Mouse (Mus musculus): ENCODE data around the gene Grin2d. TPM values are rescaled to one million over a fixed set of nuclear protein-coding genes. Genes with fewer than 3 reads are reported as not detected.

The Grin2d gene
- polyA plus RNA-seq (2012; rRNA removed) = 4.1 and 7.2 TPM in 2 replicates

GRCm38 (mm10) chr7:45878278-45878677, at the start of gene Grin2d:
Gene Grin2d, minus strand, starts transcription at chr7:45878378.

DNA sequence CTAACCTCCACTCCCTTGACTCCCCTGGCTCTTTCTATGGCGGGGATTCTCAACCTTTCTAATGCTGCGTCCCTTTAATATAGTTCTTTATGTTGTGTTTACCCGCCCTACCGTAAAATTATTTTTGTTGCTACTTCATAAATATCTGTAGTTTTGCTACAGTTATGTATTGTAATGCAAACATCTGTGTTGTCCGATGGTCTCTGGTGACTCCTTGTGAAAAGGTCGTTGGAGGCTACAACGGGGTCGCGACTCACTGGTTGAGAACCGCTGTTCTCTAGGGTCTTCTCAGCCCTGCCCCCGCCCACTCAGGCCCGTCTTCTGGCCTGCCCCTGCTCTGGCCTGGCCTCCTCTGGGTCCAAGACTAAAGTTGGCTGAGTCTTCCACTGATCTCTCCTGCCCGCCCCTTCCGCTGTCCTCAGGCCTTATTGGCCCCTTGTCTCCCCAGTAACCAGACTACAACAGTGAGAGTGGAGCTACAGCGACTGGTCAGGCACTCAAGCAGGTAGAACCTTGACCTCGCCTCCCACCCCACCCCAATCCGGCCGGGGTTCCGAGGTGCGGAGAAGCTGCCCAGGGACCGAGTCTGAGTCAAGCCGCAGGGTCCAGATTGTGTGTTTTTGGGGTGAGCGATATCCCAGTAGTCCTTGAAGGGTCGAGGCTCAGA, 45.7 kb upstream of the Grin2d start, which contains the start of gene Ccdc114:
Gene Ccdc114 (plus strand): TSS at position 311 of the 667 bp plus-strand sequence.

GRCm38 (mm10) chr7:45921242-45921621, 43.1 kb upstream of the Grin2d start, which contains the start of gene Emp3:
Gene Emp3, minus strand, starts transcription at chr7:45921404.

DNA sequence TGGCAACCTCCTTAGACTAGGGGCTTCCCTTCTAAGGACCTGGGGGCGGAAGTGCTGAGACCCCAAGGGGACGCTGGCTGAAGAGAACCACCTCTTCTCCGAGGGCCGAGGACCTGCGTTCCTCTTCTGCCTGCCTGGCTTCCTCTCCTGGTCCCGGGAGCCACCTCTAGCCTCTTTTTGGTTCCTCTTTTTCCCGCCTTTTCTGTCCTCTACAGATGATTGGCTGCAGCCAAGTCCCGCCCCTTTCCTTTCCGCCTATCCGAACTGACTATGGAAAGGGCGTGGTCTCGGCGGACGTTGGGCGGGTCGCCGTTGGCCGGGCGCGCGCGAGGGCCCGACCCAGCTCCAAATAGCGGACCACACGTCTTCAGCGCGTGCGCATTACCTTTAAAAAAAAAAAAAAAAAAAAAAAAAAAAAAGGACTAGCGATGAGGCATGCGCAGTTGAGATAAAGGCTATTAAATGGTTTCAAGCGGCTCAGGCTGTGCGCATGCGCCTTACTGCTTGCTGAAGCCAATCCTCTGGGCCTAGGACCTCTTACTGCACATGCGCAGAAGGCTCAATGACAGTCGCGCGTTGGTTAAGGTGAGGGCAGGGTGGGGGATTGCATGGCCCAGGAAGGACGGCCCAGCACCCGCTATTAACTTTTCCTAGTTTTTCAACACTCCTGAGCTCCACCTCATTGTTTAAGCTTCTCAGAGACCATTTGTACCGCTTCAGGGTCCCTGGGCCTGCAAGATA, 18.5 kb upstream of the Grin2d start, which contains the start of the genes Syngr4 and Tmem143:
Gene Syngr4 (minus strand): TSS at position 198 of the 741 bp plus-strand sequence.
Gene Tmem143 (plus strand): TSS at position 425 of the 741 bp plus-strand sequence.

DNA sequence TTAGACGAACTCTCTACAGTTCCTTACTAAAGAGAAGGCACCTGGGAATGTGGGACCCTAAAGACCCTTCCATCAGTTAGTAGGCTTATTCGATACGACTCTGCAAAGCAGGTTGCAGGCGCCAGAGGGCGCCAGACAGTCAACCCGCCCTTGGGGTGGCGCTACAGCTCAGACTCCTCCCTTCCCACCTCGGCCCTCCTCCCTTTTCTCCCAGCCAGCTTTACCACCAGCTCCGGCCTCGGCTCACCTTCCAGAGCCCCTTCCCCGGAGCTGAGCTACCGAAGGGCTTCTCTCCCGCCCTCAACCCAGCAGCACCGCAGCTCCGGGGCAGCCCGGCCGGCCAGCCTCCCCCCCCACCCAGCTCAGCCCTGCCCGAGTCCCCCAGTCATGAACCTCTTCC, 5.6 kb downstream of the Grin2d start, which contains the start of gene Kdelr1:
Gene Kdelr1 (plus strand): TSS at position 149 of the 400 bp plus-strand sequence.

DNA sequence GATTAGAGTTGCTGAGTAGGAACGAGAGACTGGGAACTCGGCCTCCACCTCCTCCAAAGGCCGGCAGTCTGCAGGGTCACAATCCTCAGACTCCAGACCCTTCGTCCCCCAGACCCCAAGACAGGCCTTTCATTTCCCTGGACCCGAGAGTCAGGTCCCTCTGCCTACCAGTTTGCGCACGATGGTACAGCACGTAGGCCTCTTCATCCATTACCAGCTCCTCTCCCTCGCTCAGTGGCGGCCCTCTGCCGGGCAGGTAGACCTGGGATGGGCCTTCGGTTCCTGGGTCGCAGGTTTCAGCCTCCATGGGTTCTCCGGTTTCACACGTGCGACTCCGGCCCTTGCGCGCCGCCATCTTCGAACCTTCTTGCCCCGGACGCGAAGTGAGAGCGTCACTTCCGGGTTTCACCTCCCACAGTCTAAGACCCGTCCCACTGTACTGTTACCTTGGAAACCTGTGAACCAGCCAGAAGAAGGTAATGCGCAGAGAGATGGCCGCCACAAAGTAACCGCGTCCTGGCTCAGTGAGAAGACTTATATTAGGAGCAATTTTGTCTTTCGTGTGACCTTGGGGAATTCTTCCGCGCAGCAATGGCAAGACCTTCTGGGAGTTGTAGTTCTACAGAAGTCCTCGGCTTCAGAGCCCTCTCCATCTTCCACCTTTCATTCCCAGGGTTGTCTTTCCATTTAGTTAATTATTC, 47.6 kb downstream of the Grin2d start, which contains the start of gene Grwd1:
Gene Grwd1 (minus strand): TSS at position 518 of the 701 bp plus-strand sequence.

GRCm38 (mm10) chr7:45824598-45824997, 53.6 kb downstream of the Grin2d start, which contains the start of gene Kcnj14:
Gene Kcnj14, minus strand, starts transcription at chr7:45824782.

GRCm38 (mm10) chr7:45813787-45814779, 64.1 kb downstream of the Grin2d start, which contains the start of gene Cyth2:
Gene Cyth2, minus strand, starts transcription at chr7:45814581.

GRCm38 (mm10) chr7:45784524-45785372, 93.4 kb downstream of the Grin2d start, which contains the start of gene Sult2b1:
Gene Sult2b1, minus strand, starts transcription at chr7:45784669.

GRCm38 (mm10) chr7:45783511-45784091, 94.6 kb downstream of the Grin2d start, which contains the start of gene Lmtk3:
Gene Lmtk3, plus strand, starts transcription at chr7:45783738.

Other genes starting within 250 kb of the Grin2d start
- 9.0 and 9.6 TPM in 2 replicates for gene Mamstr, start 238.4 kb downstream of the Grin2d start, polyA plus RNA-seq (2012; rRNA removed)
- 8.6 and 9.1 TPM in 2 replicates for gene Fut2, start 212.0 kb downstream of the Grin2d start, polyA plus RNA-seq (2012; rRNA removed)
- 1.6 and 2.1 TPM in 2 replicates for gene Ntn5, start 194.4 kb downstream of the Grin2d start, polyA plus RNA-seq (2012; rRNA removed)
- gene Sec1, start 184.0 kb downstream of the Grin2d start, polyA plus RNA-seq (2012; rRNA removed) = 0.73 and 0.98 TPM in 2 replicates
- 18.0 and 20.0 TPM in 2 replicates for gene Car11, start 178.5 kb downstream of the Grin2d start, polyA plus RNA-seq (2012; rRNA removed)
- 92.6 and 115 TPM in 2 replicates for gene Dbp, start 173.3 kb downstream of the Grin2d start, polyA plus RNA-seq (2012; rRNA removed)
- gene Rpl18, start 162.9 kb downstream of the Grin2d start, polyA plus RNA-seq (2012; rRNA removed) = 1,751 and 1,782 TPM in 2 replicates
- 88.6 and 89.2 TPM in 2 replicates for gene Sphk2, start 160.4 kb downstream of the Grin2d start, polyA plus RNA-seq (2012; rRNA removed)
- 1.4 and 2.3 TPM in 2 replicates for gene Fam83e, start 157.2 kb downstream of the Grin2d start, polyA plus RNA-seq (2012; rRNA removed)
- gene Spaca4, start 152.6 kb downstream of the Grin2d start, polyA plus RNA-seq (2012; rRNA removed) = not detected in 2 replicates
- gene Lmtk3, start 94.6 kb downstream of the Grin2d start, polyA plus RNA-seq (2012; rRNA removed) = 14.7 and 15.5 TPM in 2 replicates
- gene Sult2b1, start 93.7 kb downstream of the Grin2d start, polyA plus RNA-seq (2012; rRNA removed) = 1.00 and 1.4 TPM in 2 replicates
- gene Cyth2, start 63.8 kb downstream of the Grin2d start, polyA plus RNA-seq (2012; rRNA removed) = 53.4 and 103 TPM in 2 replicates
- 0.96 and 1.2 TPM in 2 replicates for gene Kcnj14, start 53.6 kb downstream of the Grin2d start, polyA plus RNA-seq (2012; rRNA removed)
- gene Grwd1, start 47.4 kb downstream of the Grin2d start, polyA plus RNA-seq (2012; rRNA removed) = 38.0 and 40.6 TPM in 2 replicates
- 330 and 392 TPM in 2 replicates for gene Kdelr1, start 5.6 kb downstream of the Grin2d start, polyA plus RNA-seq (2012; rRNA removed)
- gene Syngr4, start 18.3 kb upstream of the Grin2d start, polyA plus RNA-seq (2012; rRNA removed) = 0.87 and 1.5 TPM in 2 replicates
- 50.4 and 51.3 TPM in 2 replicates for gene Tmem143, start 18.6 kb upstream of the Grin2d start, polyA plus RNA-seq (2012; rRNA removed)
- 491 and 520 TPM in 2 replicates for gene Emp3, start 43.0 kb upstream of the Grin2d start, polyA plus RNA-seq (2012; rRNA removed)
- gene Ccdc114, start 45.7 kb upstream of the Grin2d start, polyA plus RNA-seq (2012; rRNA removed) = 19.9 and 20.0 TPM in 2 replicates
- 1.4 and 1.8 TPM in 2 replicates for gene Abcc6, start 151.9 kb upstream of the Grin2d start, polyA plus RNA-seq (2012; rRNA removed)
- 39.9 and 46.6 TPM in 2 replicates for gene Nomo1, start 155.3 kb upstream of the Grin2d start, polyA plus RNA-seq (2012; rRNA removed)
- gene Kcnj11, start 222.4 kb upstream of the Grin2d start, polyA plus RNA-seq (2012; rRNA removed) = 0.35 and 0.51 TPM in 2 replicates

Data from ovary, adult 2 months (tissue).